Mouse (Mus musculus) left cerebral cortex, postnatal 36 days (tissue): ENCODE measurements around the gene Eif2b4. TPM values are rescaled to one million over a fixed set of nuclear protein-coding genes. Genes with fewer than 3 reads are reported as not detected.

Experiments used
- DNase-seq, 2 experiments: peaks; one replicate each; pipeline ENCODE4 v3.0.0; 2021 to 2022; ENCODE audit warnings: low spot score in 2 of 2, mixed read lengths in 1 of 2
- intact Hi-C: fragments of 180-260 bp; cut with DNase I; formaldehyde crosslinking; loops from one replicate; pipeline ENCODE4 v1.15.1; 2025
- total RNA-seq, 2 experiments: library from RNA; stranded (reverse); gene quantifications; 2 replicates each; pipeline ENCODE4 v1.2.3; 2021

Gene Eif2b4
- total RNA-seq, 2 experiments from 2014 or later = 36.2 to 41.1 TPM

DNA sequence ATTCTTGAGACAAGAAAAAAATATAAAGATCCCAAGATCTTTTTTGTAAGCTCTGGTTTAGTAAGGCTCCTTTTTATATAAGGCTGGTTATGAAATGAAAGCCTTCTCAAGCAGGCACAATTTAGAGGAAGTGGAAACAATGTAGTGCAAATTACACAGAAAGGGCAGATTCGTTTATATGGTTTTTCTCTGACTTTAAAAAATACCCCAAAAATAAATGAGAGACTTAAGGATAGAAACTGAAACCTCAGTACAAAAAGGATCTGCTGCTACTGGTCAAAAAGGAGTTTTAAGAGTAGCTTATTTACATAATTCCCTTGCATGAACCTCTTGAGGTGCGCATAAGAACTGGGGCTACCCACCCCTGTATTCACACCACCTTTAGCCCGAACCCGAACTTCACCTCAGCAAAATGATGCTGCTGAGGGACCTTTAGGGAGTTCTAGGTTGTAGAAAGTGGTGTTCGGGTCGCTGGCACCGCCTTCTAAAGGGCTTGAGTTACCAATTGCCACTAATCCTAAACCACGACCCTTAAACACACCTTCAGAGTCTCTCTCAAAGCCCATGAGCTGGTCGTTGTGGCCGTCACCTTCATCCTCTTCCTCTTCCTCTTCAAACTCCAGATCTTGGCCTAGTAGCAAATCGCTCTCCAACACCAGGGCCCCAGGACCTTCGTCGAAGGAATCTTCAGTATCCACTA lies 8.0 kb upstream of the Eif2b4 start:
- DNase-seq = no peak
- intact Hi-C loops = no loop called here

GRCm38 (mm10) chr5:31200327-31200768 lies 7.1 kb upstream of the Eif2b4 start:
- intact Hi-C loops = no loop called here
- DNase-seq = no peak

DNA sequence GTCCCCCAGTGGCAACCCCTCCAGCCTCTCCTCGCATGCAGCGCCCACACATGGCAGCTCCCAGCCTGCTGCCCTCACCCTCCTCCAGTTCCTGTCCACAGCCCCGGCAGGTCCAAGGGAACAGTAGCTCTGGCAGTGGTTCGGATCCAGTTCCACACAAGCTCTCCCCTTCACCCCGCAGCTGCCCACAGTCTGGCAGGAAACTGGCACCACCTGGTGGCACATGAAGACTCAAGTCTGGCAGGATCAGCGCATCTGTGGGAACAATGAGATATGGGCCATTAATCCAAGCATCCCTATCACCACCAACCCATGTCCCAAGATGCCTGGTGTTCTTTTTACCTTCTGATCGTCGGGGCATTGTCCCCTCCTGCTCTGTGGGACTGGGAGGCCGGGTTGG lies 6.7 kb upstream of the Eif2b4 start:
- no peak for DNase-seq
- intact Hi-C loops = loop anchor here (10.0 kb wide), 1 partner anchor 245 kb away; no protein-coding TSS in a partner anchor

DNA sequence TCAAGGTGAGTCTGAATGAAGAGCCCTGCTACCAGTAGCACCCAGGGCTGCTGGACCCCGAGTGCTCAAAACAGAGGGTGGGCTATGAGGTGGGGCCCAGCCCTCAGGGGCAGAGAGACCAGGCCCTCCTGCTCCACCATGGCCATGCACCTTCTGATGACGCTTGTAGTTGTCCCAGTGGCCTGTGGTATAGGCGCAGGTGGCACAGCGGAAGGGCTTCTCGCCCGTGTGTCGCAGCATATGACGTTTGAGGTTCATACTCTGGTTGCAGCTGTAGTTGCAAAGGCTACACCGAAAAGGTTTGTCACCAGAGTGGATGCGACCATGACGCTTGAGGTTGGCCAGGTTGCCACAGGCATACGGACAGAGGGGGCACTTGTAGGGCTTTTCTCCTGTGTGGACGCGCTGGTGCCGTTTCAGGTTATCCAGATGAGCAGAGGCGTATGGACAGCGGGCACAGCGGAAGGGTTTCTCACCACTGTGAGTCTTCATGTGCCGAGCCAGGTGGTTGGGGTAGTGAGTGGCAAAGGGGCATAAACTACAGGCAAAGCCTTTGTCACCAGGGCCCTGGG lies 6.2 kb upstream of the Eif2b4 start:
- intact Hi-C loops = loop anchor here (10.0 kb wide), 1 partner anchor 245 kb away; no protein-coding TSS in a partner anchor
- no peak for DNase-seq

DNA sequence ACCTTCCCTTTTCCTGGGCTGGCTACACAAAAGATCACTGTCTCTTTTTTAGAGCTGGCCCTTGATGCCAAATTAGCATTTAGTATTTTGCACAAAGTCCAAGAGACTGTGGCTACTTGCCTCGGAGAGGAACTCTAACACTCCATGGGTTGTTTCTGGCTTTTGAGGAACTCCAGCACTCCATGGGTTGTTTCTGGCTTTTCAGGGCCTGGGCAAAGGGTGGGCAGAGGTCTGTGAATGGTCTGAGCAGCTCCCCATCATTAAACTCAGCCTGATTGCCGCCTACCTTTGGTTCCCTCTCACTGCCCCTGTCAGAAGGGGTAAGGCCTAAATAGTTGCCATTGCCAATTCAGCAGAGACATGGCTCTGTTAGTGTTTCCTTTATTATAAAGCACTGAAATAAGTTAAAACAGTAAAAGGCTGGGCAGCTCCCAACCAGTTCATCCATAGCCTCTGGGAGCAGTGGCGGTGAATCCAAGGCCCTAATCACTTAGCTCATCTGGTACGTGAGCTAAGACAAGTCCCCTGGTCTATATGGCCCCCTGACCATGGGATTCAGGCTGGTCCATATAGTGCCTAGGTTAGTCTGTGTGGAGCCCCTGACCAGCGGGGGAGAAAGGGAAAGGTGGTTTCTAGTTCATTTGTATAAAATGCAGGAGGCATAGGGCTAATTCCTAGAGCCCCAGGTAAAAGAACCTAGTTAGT lies 5.5 kb upstream of the Eif2b4 start:
- DNase-seq = no peak
- intact Hi-C loops = loop anchor here (10.0 kb wide), 1 partner anchor 244 kb away; no protein-coding TSS in a partner anchor

- DNase-seq = no peak
- intact Hi-C loops = loop anchor here (10.0 kb wide), 1 partner anchor 243 kb away; no protein-coding TSS in a partner anchor
These were observed 4.9 kb upstream of the Eif2b4 start for GRCm38 (mm10) chr5:31198170-31198569.

- no peak for DNase-seq
- intact Hi-C loops = loop anchor here (10.0 kb wide), 1 partner anchor 242 kb away; no protein-coding TSS in a partner anchor
These were observed 3.8 kb upstream of the Eif2b4 start for GRCm38 (mm10) chr5:31197072-31197471.

GRCm38 (mm10) chr5:31196207-31196606 lies 3.0 kb upstream of the Eif2b4 start:
- intact Hi-C loops = loop anchor here (10.0 kb wide), 1 partner anchor 241 kb away; no protein-coding TSS in a partner anchor
- no peak for DNase-seq

- intact Hi-C loops = loop anchor here (10.0 kb wide), 1 partner anchor 241 kb away; no protein-coding TSS in a partner anchor
- no peak for DNase-seq
These were observed 2.4 kb upstream of the Eif2b4 start for GRCm38 (mm10) chr5:31195671-31196070.

DNA sequence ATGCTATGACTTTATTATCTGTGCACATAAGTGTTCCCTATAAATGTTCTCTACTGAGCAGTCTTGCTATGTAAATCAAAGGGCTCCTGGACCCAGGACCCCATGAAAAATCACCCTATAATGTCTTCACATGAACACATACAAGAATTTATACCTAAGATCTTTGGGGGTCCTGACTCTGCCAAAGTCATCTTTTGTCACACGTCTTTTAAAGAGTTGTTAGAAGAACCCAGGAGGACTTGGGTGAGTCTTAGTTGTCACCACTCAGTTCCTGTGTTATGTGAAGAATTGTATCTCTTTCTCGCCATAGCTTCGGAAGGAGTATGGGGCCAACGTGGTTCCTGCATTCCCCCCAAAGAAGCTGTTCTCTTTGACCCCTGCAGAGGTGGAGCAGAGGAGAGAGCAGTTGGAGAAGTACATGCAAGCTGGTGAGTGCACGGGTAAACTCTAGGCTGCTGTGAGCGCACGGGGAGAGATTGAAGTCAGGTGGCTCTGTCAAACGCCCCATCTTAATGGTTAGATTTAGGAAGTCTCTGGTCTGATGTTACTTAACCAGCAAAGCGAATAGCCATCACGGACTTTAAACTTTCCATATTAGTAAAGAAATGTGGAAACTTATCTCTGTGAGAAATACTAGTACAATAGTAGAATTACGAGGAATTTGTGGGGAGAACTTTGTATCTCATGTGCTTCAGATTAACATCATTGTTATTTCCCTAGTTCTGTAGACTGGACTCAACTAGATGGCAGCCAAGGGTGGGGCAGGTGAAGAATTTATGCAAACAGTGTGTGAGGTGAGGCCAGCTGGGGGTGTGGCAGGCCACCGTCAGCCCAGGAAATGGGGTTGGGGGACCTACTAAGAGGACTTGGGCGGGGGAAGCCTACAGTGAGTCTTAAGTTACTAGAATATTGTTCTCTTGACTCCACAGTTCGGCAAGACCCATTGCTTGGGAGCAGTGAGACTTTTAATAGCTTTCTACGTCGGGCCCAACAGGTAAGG lies 1.6 kb upstream of the Eif2b4 start:
- intact Hi-C loops = loop anchor here (10.0 kb wide), 1 partner anchor 240 kb away; no protein-coding TSS in a partner anchor
- no peak for DNase-seq

- intact Hi-C loops = loop anchor here (1.0 to 10.0 kb wide), 3 partner anchors 9 to 239 kb away; partner anchors contain the start of genes Gtf3c2 and Zfp513
- DNase-seq = no peak
These were observed 526 bp upstream of the Eif2b4 start for GRCm38 (mm10) chr5:31193631-31194281.

DNA sequence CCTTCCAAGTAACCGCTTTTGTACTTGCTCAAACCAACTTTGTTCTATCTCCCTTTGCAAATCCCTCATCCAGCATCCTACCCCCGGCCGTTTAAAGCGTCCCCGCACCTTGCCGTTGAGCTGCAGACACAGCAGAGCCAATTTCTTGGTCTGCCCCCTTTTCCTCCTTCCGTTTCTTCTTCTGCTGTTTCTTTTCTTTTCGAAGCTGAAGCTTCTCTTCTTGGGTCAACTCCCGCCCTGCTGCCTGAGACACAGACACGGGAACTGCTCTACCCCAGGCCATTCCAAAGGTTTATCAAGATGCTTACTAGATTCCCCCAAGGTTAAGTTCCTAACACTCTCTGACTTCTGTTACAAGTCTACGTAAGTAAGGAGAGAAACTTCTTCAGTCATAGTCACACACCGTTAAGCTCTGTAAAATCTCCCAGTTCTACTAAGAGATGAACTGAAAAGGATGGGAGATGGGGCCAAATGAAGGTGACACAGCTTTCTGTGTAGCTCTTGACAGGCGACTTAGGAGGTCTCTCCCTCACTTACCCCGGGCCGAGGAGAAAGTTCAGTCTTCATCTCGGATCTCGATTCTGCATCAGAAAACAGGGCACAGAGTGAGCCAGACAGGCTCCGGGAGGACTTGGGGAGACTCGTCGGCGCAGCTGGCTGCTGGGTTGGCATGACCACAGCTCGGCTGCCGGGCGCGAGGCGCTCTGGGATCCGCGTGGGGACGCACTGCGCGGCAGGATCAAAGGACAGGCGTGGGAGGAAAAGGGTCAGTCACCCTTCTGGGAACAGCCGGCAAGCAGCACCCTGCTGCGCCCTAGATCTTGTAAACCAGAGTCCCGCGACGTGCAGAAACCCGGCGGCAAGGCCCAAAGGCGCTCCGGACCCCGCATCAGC lies 938 bp downstream of the Eif2b4 start:
- intact Hi-C loops = loop anchor here (10.0 kb wide), 1 partner anchor 237 kb away; no protein-coding TSS in a partner anchor
- DNase-seq = no peak

DNA sequence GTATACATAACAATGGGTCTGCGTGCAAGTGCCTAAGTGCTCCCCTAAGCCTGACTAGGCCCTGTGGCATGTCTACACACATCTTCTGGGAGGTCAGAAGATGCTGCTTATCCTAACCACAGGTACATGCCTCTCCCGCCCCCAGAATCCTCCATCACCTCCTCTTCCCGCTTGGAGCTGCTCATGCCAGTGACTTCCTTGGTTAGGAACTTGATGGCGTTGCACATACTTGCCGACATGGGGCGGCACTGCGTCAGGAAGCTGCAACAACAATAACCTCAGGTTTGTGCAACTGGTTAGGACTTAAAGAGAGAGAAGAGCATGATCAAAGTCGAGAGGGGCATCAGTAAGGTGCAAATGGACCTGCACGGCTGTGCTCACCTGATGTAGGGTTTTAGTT lies 3.0 kb downstream of the Eif2b4 start:
- intact Hi-C loops = loop anchor here (10.0 kb wide), 1 partner anchor 235 kb away; no protein-coding TSS in a partner anchor

DNA sequence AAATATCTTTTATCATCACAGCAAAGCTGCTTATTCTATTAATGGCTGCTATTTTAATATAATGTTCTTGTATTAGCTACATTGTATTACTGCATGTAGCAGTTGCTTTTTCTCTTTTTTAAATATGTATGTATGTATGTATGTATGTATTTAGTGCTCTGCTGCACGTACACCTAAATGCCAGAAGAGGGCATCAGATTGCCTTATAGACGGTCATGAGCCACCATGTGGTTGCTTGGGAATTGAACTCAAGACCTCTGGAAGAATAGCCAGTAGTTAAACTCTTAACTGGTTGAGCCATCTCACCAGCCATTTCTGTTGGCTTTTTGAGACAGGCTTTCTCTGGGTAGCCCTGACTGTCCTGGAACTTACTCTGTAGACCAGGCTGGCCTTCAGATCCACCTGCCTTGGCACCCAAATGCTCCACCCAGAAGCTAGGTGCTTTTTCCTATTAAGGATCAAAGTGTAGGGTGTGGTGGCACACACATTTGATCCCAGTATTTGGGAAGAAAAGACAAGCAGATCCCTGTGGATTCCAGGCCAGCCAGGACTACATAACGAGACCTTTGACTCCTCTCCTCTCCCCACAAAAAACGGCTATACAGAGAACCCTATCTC lies 4.9 kb downstream of the Eif2b4 start:
- no peak for DNase-seq
- intact Hi-C loops = no loop called here

More for the DNA sequence above, 3.0 kb downstream of the Eif2b4 start:
- DNase-seq = no peak

DNA sequence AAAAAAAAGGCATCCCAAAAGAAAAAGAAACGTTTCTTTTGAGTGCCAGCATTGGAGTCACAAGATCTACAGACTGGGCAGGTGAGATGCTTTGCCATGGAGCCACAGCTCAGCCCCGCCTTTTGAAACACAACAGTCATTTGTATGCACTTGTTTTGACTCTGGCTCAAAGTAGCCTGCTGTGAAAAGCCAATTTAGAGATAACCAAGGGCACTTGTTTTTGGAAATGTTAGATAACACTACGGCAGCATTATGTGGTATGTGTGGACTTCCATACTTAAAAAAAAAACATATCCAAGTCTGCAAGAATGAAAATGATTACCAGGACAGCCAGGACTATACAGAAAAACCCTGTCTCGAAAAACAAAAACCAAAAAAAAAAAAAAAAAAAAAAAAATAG lies 9.6 kb downstream of the Eif2b4 start:
- DNase-seq = no peak
- intact Hi-C loops = no loop called here

DNA sequence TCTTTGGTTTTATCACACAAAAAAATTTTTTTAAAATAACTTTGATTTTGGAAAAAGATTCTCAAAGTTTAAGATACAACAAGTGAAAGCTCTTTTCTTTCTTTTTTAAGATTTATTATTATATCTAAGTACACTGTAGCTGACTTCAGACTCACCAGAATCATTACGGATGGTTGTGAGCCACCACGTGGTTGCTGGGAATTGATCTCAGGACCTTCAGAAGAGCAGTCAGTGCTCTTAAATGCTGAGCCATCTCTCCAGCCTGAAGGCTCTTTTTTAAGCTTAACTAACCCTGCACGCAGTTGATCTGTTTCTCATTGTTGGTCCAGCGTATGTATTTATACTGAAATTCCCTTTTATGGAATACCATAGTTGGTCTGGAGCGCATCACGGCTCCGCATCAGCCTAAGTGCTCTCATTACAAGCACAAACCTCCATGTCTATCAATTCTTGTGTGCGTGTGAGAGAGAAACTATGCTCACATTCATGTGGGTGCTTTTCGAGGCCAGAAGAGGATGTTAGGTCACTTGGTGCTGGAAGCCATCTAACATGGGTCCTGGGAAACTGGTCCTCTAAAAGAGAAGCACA lies 12.0 kb downstream of the Eif2b4 start:
- no peak for DNase-seq
- intact Hi-C loops = no loop called here
